Mouse (Mus musculus) colon, adult 2 months (tissue): ENCODE measurements around the gene Xk. TPM values are rescaled to one million over a fixed set of nuclear protein-coding genes. Genes with fewer than 3 reads are reported as not detected.

Source experiments
- polyA plus RNA-seq: library from polyadenylated mRNA; depleted of rRNA; stranded (reverse); fragments of >200 nt; gene quantifications from 2 replicates; pipeline ENCODE4 v1.2.3, GENCODE M21; 2012; rRNA removed

The Xk gene
- 7.8 and 8.0 TPM in 2 replicates for polyA plus RNA-seq

DNA sequence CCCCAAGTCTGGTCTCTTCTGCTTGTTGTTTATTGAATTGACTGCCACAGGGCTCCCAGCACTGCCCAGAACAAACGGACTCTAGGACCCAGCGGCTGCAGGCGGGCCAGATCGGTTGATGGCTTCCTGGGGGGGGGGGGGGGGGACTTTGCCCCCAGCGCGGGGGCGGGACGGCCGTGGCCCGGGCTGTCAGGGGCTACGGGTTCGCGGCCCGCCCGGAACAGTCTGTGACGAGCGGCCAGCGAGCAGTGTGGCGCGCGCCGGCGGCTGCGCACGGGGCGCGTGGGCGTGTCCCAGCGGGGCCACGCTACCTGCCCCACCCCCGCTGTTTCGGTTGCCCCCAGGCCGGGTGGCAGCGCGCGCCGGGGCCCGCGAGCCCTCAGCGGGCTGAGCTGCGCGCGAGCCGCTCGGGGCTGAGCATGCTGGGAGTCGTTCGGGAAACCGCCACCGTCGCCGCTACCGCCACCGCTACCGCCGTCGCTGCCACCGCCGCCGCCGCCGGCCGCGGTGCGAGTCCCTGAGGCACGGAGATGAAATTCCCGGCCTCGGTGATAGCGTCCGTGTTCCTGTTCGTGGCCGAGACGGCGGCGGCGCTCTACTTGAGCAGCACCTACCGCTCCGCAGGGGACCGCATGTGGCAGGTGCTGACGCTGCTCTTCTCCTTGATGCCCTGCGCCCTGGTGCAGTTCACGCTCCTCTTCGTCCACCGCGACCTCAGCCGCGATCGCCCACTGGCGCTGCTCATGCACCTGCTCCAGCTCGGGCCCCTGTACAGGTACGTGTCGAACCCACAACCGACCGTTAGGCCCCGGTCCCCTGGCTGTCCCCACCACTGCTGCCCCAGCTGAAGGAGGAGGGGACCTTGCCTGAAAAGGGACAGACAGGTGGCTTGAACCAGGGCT lies at the start of gene Xk:
TSS of gene Xk (plus strand) at position 297 of the 902 bp plus-strand sequence.

DNA sequence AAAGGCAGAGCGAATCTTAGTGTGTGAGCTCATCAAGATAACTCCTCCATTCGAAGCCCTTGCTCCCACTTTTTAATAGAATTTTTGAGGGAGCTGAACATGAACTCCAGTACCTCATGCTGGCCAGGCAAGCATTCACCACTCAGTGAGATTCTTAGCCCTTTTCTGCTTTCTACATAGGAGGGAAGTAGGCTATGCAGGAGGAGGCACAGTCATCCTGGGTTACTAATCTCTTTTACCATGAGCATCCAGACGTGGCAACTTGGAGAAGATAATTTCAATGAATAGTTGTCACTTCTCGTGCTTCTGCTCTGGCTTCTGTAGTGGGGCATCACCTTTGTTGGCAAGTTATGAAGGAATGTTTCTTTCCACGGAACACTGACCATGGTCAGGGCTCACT lies 15.8 kb upstream of the Xk start, which contains the start of gene Gm14862:
TSS of gene Gm14862 (minus strand) at position 134 of the 400 bp plus-strand sequence.

DNA sequence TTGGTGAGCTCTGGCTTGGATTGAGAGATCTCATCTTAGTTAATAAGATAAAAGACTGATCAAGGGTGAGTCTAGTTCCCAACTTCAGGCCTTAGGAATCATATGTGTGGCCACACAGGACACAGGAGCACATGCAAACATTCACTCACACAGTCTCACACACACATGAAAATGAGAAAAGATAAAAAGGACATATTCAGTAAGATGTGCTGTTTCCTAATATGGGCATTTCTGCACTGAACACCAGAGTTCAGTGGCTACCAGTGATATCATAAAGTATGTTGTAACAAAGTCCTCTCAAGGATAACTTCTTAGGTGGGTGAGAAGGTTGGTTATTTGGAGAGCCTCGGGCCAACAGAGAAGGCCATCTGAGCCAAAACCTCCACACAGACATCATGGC lies 10.9 kb downstream of the Xk start, which contains the start of gene H2al1m:
TSS of gene H2al1m (plus strand) at position 301 of the 400 bp plus-strand sequence.

DNA sequence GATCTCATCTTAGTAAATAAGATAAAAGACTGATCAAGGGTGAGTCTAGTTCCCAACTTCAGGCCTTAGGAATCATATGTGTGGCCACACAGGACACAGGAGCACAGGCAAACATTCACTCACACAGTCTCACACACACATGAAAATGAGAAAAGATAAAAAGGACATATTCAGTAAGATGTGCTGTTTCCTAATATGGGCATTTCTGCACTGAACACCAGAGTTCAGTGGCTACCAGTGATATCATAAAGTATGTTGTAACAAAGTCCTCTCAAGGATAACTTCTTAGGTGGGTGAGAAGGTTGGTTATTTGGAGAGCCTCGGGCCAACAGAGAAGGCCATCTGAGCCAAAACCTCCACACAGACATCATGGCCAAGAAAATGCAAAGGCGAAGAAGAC lies 77.8 kb downstream of the Xk start, which contains the start of gene H2al1k:
TSS of gene H2al1k (plus strand) at position 301 of the 400 bp plus-strand sequence.

Other genes starting within 250 kb of the Xk start
- not detected in 2 replicates for gene Fthl17e, start 239.3 kb upstream of the Xk start, polyA plus RNA-seq
- gene Fthl17f, start 209.7 kb upstream of the Xk start, polyA plus RNA-seq = not detected in 2 replicates
- not detected in 2 replicates for gene 4930402K13Rik, start 168.2 kb upstream of the Xk start, polyA plus RNA-seq
- gene Lancl3, start 72.9 kb upstream of the Xk start, polyA plus RNA-seq = 1.4 and 1.5 TPM in 2 replicates
- not detected in 2 replicates for gene Gm14862, start 15.9 kb upstream of the Xk start, polyA plus RNA-seq
- 1.2 TPM in 1 of 2 replicates, not detected in the other for gene H2al1m, start 11.0 kb downstream of the Xk start, polyA plus RNA-seq
- gene H2al1k, start 77.9 kb downstream of the Xk start, polyA plus RNA-seq = not detected in 2 replicates
- 0.47 and 0.58 TPM in 2 replicates for gene Cybb, start 215.0 kb downstream of the Xk start, polyA plus RNA-seq